Mouse (Mus musculus): ENCODE measurements at regions not wholly inside any gene's neighbourhood (a gene's known extent, or its start where the extent isn't known, plus 50 kb on each side); places are given as distances from the start of the nearest gene placed in this dataset.

GRCm38 (mm10) chr4:54128717-54129698 lies 303.2 kb downstream of the Tmem38b start:
- DNase-seq = no peak
- intact Hi-C loops (cut with DNase I) = no loop called here

GRCm38 (mm10) chr4:54156146-54156545 lies 330.3 kb downstream of the Tmem38b start:
- DNase-seq = no peak
- intact Hi-C loops (cut with DNase I) = no loop called here

- no peak for DNase-seq
- intact Hi-C loops (cut with DNase I) = no loop called here
Observed at GRCm38 (mm10) chr4:54161337-54161993, 335.6 kb downstream of the Tmem38b start.

GRCm38 (mm10) chr4:54162308-54162707 lies 336.5 kb downstream of the Tmem38b start:
- DNase-seq = no peak
- intact Hi-C loops (cut with DNase I) = no loop called here

GRCm38 (mm10) chr4:54170202-54170931 lies 344.5 kb downstream of the Tmem38b start:
- peak in 1 of 2 experiments; percentile 25 for DNase-seq
- intact Hi-C loops (cut with DNase I) = no loop called here

GRCm38 (mm10) chr4:54184213-54184612 lies 358.4 kb downstream of the Tmem38b start:
- no peak for DNase-seq
- intact Hi-C loops (cut with DNase I) = no loop called here

GRCm38 (mm10) chr4:54195734-54196133 lies 369.9 kb downstream of the Tmem38b start:
- no peak for DNase-seq
- intact Hi-C loops (cut with DNase I) = no loop called here

GRCm38 (mm10) chr4:54202440-54202839 lies 376.6 kb downstream of the Tmem38b start:
- intact Hi-C loops (cut with DNase I) = no loop called here

GRCm38 (mm10) chr4:54224572-54224971 lies 398.7 kb downstream of the Tmem38b start:
- intact Hi-C loops (cut with DNase I) = no loop called here
- DNase-seq = no peak

More at GRCm38 (mm10) chr4:54202440-54202839, 376.6 kb downstream of the Tmem38b start:
- no peak for DNase-seq
